Mouse (Mus musculus) neural tube, embryonic 12.5 days (tissue): ENCODE measurements at regions not wholly inside any gene's neighbourhood (a gene's known extent, or its start where the extent isn't known, plus 50 kb on each side); places are given as distances from the start of the nearest gene placed in this dataset.

Source experiments
- ATAC-seq: fragments of 200-750 bp; cut with Nextera tagmentation; 2 replicates; pipeline ENCODE4 v1.8.0; 2017; ENCODE audit warnings: low read depth, mild to moderate bottlenecking, moderate TSS enrichment, moderate library complexity; ENCODE audit not compliant: low FRiP score
- H3K27ac ChIP-seq: fragments of 300-500 bp; sonication (generic); 2 replicates; pipeline ENCODE4 v1.5.1; 2016
- H3K27me3 ChIP-seq: fragments of 300-500 bp; sonication (generic); replicated peaks from 2 replicates; pipeline ENCODE4 v1.6.1; 2016; ENCODE audit warnings: mild to moderate bottlenecking
- H3K36me3 ChIP-seq: fragments of 300-500 bp; sonication (generic); 2 replicates; pipeline ENCODE4 v1.6.1; 2016; ENCODE audit warnings: mild to moderate bottlenecking
- H3K4me1 ChIP-seq: fragments of 300-500 bp; sonication (generic); 2 replicates; pipeline ENCODE4 v1.6.1; 2016
- H3K4me2 ChIP-seq: fragments of 300-500 bp; sonication (generic); replicated peaks from 2 replicates; pipeline ENCODE4 v1.6.1; 2016; ENCODE audit warnings: mild to moderate bottlenecking
- H3K4me3 ChIP-seq: fragments of 300-500 bp; sonication (generic); 2 replicates; pipeline ENCODE4 v1.5.1; 2016
- H3K9ac ChIP-seq: fragments of 300-500 bp; sonication (generic); 2 replicates; pipeline ENCODE4 v1.6.1; 2016; ENCODE audit warnings: mild to moderate bottlenecking
- H3K9me3 ChIP-seq: fragments of 300-500 bp; sonication (generic); 2 replicates; pipeline ENCODE4 v1.6.1; 2016; ENCODE audit warnings: mild to moderate bottlenecking
- WGBS: fragments of 180-500 bp; shearing (Covaris S2); methylation state at CpG from one replicate; pipeline ENCODE4 v1.1.7; 2016; 5-methylcytosine and 5-hydroxymethylcytosine counted together

DNA sequence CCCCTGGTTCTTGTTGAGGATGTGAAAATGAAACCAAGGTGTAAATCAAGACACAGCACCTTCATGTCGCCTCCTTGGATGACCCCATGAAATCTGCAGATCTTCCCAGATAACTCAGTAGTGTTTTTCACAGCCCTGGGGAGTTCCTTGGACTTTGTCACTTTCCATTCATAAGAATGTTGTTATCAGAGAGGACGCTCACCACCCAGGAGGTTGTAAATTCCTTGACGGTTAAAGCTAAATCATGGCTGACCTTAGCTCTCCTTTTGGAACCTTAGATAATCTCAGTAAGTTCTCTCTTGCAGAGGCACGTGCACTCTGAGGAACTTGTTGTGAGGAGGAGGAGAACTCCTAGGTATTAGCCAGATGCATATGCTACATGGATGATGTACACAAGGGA is 229.8 kb upstream of the Dynlrb2 start:
- Histone ChIP-seq H3K4me1 (no peaks in the 10 kb centered on the region), H3K4me2 (no peak overlapping the region), H3K9me3 (no peaks in the 10 kb centered on the region), H3K4me3 (no peak overlapping the region), H3K9ac (no peak overlapping the region), H3K27ac (no peak overlapping the region), H3K27me3 (no peaks in the 10 kb centered on the region), H3K36me3 (no peaks in the 10 kb centered on the region)
- no peak for ATAC-seq
- 74% methylated on average over 4 of the region's 4 CpGs for WGBS

DNA sequence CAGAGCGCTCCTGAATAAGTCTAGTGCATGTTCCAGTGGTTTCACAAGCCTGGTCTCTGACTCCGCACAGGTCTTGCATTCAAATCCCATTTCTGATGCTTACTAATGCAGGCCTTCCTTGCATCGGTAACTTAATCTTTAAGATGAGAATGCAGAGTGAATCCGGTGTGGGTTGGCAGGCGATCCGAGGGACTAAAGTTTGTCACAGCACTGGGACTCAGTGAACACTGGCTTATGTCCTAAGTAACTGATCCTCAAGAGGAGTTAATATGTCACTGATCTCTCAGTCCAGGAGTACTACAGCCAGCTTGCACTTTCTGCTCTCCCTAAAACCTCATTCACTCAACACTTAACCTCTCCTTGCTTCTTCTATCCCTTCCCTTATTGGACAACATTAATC is 233.5 kb upstream of the Dynlrb2 start:
- no peak overlapping the region for H3K4me3 ChIP-seq
- 93% methylated on average over 6 of the region's 6 CpGs for WGBS
- no peaks in the 10 kb centered on the region for H3K27me3 ChIP-seq
- no peak for ATAC-seq
- no peak overlapping the region for H3K9ac ChIP-seq
- H3K4me2 ChIP-seq: no peak overlapping the region
- H3K27ac ChIP-seq: no peak overlapping the region
- no peaks in the 10 kb centered on the region for H3K36me3 ChIP-seq
- H3K9me3 ChIP-seq: no peaks in the 10 kb centered on the region
- peaks cover 3% of the 10 kb centered on the region; the same call in 1 of the 2 replicates for H3K4me1 ChIP-seq

DNA sequence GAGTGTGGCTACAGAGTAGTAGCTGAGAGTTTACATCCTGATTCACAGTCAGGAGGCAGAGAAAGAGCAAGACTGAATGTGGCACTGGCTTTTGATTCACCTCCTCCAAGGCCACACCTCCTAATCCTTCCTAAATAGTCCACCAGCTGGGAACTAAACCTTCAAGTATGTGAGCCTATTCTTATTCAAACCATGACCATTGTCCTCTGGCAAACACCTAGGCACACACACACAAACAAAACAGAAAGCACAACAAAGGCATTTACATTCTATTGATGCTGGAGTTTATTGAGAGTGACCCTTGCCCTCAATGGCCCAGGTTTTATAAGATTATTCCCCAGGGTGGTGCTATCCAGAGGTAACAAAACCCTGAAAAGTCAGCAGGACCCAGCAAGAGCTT is 235.4 kb upstream of the Dynlrb2 start:
- H3K4me1 ChIP-seq: peaks cover 3% of the 10 kb centered on the region; the same call in 1 of the 2 replicates
- no peak for ATAC-seq

DNA sequence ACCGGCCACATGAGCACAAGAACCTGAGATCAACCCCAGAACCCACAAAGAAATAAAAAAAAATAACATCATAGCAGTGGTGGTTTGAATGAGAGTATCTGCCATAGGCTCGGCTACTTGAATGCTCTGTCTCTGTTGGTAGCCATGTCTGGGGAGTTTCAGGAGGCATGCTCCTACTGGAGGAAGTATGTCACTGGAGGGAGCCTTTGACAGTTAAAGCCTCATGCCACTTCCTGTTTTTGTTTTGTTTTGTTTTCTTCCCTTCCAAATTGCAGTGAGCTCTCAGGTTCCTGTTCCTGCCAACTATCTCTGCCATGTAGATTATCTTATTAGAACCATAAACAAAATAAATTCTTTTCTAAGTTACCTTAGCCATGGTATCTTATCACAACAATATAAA is 236.1 kb upstream of the Dynlrb2 start:
- no peak for ATAC-seq
- Histone ChIP-seq H3K27ac (no peak overlapping the region), H3K4me2 (no peak overlapping the region), H3K9ac (no peak overlapping the region), H3K27me3 (no peaks in the 10 kb centered on the region), H3K9me3 (no peaks in the 10 kb centered on the region), H3K36me3 (no peaks in the 10 kb centered on the region), H3K4me3 (no peak overlapping the region), H3K4me1 (peaks cover 3% of the 10 kb centered on the region; the same call in 1 of the 2 replicates)
- 91% methylated on average over 2 of the region's 2 CpGs for WGBS

More for the DNA sequence above, 235.4 kb upstream of the Dynlrb2 start:
- no peak overlapping the region for H3K9ac ChIP-seq
- H3K4me3 ChIP-seq: no peak overlapping the region
- H3K27me3 ChIP-seq: no peaks in the 10 kb centered on the region
- H3K36me3 ChIP-seq: no peaks in the 10 kb centered on the region
- no peak overlapping the region for H3K4me2 ChIP-seq
- no peak overlapping the region for H3K27ac ChIP-seq
- H3K9me3 ChIP-seq: no peaks in the 10 kb centered on the region

DNA sequence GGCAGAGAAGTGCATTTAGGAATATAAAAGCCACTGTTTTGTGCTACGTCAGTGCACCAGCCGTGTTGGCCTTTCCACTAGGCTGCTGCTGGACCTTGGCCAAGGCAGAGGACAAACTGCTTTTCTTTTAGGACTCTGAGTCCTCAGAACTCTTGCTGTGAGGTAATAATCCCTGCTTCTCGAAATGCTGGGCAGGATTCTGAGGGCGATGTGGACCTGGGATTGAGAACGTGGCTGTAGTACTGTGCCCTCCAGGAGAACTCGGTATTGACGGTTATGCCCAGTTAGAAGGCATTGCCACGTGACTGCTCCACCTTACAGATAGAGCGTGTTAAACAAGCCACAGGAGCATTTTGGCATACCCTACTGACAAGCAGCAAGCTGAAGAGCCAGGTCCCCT is 236.6 kb upstream of the Dynlrb2 start:
- no peak for ATAC-seq
- no peaks in the 10 kb centered on the region for H3K9me3 ChIP-seq
- H3K36me3 ChIP-seq: no peaks in the 10 kb centered on the region
- WGBS: 82% methylated on average over 9 of the region's 9 CpGs
- H3K4me1 ChIP-seq: peaks cover 3% of the 10 kb centered on the region; the same call in 1 of the 2 replicates
- no peak overlapping the region for H3K27ac ChIP-seq
- H3K4me3 ChIP-seq: no peak overlapping the region
- H3K9ac ChIP-seq: no peak overlapping the region
- no peak overlapping the region for H3K4me2 ChIP-seq
- no peaks in the 10 kb centered on the region for H3K27me3 ChIP-seq

DNA sequence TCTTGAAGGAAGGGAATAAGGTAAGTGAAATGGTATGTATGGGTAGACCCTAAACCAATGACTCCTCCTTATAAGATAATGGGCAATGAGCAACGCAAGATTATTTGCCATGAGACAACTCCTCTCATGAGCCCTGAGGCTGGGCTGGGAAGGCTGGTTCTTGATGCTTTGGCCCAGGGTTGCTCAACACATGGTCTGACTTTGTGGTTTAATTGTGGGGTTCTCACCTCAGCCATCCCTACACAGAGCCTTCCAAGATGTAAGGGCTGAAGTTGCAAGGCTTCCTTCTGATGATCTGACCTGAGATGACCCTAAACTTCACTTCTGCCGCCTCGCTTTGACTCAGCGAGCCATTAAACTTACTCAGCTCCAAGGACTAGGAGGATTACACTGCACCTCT is 237.8 kb upstream of the Dynlrb2 start:
- peaks cover 3% of the 10 kb centered on the region; the same call in 1 of the 2 replicates for H3K4me1 ChIP-seq
- WGBS: 75% methylated on average over 4 of the region's 4 CpGs
- H3K9me3 ChIP-seq: no peaks in the 10 kb centered on the region
- ATAC-seq: no peak
- no peak overlapping the region for H3K27ac ChIP-seq
- no peak overlapping the region for H3K9ac ChIP-seq
- no peaks in the 10 kb centered on the region for H3K36me3 ChIP-seq
- H3K27me3 ChIP-seq: no peaks in the 10 kb centered on the region
- no peak overlapping the region for H3K4me2 ChIP-seq
- no peak overlapping the region for H3K4me3 ChIP-seq

DNA sequence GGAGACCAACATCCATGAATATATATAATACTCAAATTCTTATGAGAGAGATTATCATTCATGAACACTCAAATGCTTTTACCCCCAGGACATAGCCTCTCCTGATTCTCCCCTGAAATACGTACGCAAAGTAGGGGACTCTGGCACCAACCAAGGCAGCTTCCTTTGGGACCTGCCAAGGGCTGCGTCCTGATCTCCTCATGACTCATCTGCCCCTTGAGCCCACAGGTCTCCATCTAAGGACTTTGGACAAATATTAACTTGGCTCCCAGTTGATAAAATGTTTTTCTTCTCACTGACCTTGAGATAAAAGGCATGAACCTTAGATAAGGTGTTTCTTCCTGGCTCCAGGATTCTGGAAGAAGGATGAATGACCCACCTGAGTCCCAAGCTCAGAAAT is 239.2 kb upstream of the Dynlrb2 start:
- no peak for ATAC-seq
- Histone ChIP-seq H3K9ac (no peak overlapping the region), H3K27ac (no peak overlapping the region), H3K9me3 (no peaks in the 10 kb centered on the region), H3K4me3 (no peak overlapping the region), H3K36me3 (no peaks in the 10 kb centered on the region), H3K27me3 (no peaks in the 10 kb centered on the region), H3K4me1 (peaks cover 3% of the 10 kb centered on the region; the same call in 1 of the 2 replicates), H3K4me2 (no peak overlapping the region)
- WGBS: 97% methylated on average over 3 of the region's 3 CpGs

DNA sequence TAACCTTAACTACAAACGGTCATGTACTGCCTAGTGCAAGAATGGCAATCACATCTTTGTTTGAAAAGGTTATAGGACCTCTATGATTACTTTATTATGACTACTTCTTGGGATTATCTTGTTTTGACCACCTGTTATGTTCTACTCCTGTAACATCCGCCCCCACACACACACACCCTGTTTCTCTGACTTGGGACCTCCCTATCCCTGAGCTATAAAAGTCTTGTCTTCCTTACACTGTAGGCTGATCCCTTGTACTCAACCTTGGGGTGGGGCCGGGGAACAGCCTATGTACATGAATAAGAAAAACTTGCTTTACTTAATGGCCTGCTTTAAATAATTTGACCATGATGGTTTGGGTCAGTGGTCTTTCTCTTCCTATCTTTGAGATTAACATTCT is 240.7 kb upstream of the Dynlrb2 start:
- H3K4me1 ChIP-seq: peaks cover 3% of the 10 kb centered on the region; the same call in 1 of the 2 replicates
- no peaks in the 10 kb centered on the region for H3K27me3 ChIP-seq
- no peak overlapping the region for H3K4me2 ChIP-seq
- no peak overlapping the region for H3K4me3 ChIP-seq
- no peaks in the 10 kb centered on the region for H3K9me3 ChIP-seq
- ATAC-seq: no peak
- H3K36me3 ChIP-seq: no peaks in the 10 kb centered on the region
- H3K9ac ChIP-seq: no peak overlapping the region
- no peak overlapping the region for H3K27ac ChIP-seq
- WGBS: 91% methylated on average over 3 of the region's 3 CpGs

DNA sequence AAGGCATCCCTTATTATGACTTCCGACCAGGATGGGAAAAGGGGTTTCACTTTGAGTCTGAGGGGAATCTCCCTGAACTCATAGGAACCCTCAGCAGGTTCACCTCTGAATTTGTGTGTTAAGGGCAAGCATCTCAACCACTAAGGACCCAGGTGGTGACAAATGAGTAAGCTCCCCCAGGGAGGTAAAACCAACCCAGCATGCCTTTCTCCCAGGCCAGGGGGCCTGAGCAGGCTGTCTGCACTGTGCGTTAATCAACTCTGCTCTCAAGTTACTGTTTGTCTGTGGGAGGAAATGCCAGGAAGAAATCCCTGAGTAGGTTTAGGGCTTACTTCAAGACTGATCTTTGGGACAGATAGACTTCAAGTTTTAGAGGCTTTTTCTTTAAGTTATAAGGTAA is 243.5 kb upstream of the Dynlrb2 start:
- no peaks in the 10 kb centered on the region for H3K27me3 ChIP-seq
- no peaks in the 10 kb centered on the region for H3K9me3 ChIP-seq
- no peak overlapping the region for H3K9ac ChIP-seq
- no peaks in the 10 kb centered on the region for H3K36me3 ChIP-seq
- 57% methylated on average over 2 of the region's 2 CpGs for WGBS
- no peaks in the 10 kb centered on the region for H3K4me1 ChIP-seq
- H3K27ac ChIP-seq: no peak overlapping the region
- ATAC-seq: no peak
- H3K4me2 ChIP-seq: no peak overlapping the region
- H3K4me3 ChIP-seq: no peak overlapping the region

DNA sequence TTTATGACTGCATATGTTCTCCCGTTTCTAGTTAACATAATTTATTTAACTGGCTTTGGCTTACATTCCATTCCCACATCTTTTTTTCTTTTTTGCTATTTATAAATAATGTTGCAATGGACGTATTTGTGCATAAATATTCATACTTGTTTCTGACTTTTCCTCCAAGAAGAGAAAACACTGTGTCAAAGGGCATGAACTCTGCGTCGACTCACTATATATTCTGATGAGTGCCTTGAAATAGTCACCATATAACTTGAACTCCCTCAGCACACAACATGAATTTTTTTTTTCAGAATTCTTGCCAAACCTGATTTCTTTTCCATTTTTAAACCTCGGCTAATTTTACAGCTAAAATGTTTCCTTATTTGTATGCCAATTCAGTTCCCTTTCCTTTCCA is 249.4 kb upstream of the Dynlrb2 start:
- no peak overlapping the region for H3K9ac ChIP-seq
- no peaks in the 10 kb centered on the region for H3K27me3 ChIP-seq
- no peaks in the 10 kb centered on the region for H3K4me1 ChIP-seq
- 84% methylated on average over 5 of the region's 5 CpGs for WGBS
- H3K9me3 ChIP-seq: no peaks in the 10 kb centered on the region
- no peak overlapping the region for H3K4me2 ChIP-seq
- H3K27ac ChIP-seq: no peak overlapping the region
- no peak overlapping the region for H3K4me3 ChIP-seq
- H3K36me3 ChIP-seq: no peaks in the 10 kb centered on the region
- ATAC-seq: no peak

DNA sequence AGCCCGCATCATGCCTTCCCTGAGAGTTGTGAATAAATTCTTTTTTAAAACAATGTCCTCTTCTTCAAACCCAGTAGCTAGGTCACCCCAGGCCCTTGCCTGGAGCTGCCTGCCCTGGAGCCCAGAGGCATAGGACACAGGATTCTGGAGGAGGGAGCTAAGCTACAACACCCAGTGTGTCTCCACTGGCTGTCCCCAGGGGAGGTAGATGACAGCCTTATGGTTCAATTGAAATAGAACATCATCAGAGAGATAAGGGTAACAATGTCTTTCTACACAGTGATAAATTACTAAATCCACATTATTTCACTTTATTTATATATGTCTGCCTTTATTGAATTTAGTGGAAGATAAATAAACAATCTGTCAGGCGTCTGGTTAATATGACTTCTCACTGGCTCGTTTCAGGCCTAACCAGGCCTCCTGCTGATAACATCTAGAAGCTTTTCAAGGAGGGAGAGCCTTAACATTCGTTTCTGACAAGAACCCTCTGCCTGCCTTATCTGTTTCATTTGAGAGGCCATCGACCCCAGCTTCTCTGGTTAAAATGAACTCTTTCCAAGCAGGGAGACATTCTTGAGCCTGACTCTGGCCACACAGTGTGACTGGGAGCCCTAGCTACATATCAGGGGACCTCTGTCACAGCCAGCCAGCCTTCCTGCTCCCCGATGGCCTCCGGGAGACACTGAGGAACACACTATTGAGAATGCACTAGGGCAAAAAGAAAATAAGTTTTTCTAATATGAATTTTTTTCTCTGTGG is 252.1 kb upstream of the Dynlrb2 start:
- Histone ChIP-seq H3K27ac (no peak overlapping the region), H3K9me3 (no peaks in the 10 kb centered on the region), H3K36me3 (no peaks in the 10 kb centered on the region), H3K4me1 (no peaks in the 10 kb centered on the region), H3K9ac (no peak overlapping the region), H3K4me3 (no peak overlapping the region), H3K27me3 (no peaks in the 10 kb centered on the region), H3K4me2 (no peak overlapping the region)
- no peak for ATAC-seq
- WGBS: 68% methylated on average over 7 of the region's 7 CpGs

DNA sequence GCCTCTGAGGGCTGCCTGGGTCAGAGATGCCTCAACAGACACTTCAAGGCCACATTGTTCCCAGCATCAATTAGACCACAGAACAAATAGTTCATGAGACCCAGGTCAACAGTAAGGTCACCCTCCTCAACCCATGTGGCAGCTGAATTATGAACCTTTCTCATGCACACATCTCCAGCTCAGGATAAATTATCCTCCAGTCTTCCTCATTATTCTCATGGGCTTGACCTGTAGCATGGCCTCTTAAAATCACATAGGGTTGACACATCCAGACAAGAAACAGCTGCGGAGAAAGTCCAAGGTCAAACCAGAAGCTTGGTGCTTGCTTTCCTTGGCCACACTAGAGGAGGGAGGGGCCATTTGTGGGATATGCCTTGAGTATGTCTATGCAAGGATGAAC is 256.4 kb upstream of the Dynlrb2 start:
- Histone ChIP-seq H3K4me2 (no peak overlapping the region), H3K4me1 (peaks cover 4% of the 10 kb centered on the region; the same call in 1 of the 2 replicates), H3K9ac (no peak overlapping the region), H3K36me3 (no peaks in the 10 kb centered on the region), H3K4me3 (no peak overlapping the region), H3K27me3 (no peaks in the 10 kb centered on the region), H3K27ac (no peak overlapping the region), H3K9me3 (no peaks in the 10 kb centered on the region)
- no peak for ATAC-seq
- WGBS: 84% methylated on average over 1 of the region's 1 CpGs

DNA sequence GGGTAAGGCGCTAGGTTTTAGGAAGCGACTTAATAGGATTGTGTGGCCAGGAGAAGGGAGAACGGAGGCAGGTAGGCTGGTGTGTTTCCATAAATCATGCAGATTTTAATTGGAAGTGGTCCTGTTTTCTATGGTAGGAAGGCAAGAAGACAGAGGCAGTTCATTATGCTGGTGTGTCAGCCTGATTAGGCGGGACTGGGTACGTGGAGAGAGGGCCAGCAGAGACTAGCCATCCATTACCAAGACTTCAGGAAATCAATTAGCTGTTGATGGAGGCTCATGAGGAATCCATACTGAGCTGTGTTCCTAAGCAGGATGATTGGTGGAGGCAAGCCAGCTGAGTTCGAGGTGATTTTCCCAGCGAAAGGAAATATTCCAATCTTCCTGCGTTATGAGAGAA is 261.3 kb upstream of the Dynlrb2 start:
- 51% methylated on average over 8 of the region's 8 CpGs for WGBS
- Histone ChIP-seq H3K36me3 (no peaks in the 10 kb centered on the region), H3K27ac (no peak overlapping the region), H3K9me3 (no peaks in the 10 kb centered on the region), H3K4me3 (no peak overlapping the region), H3K27me3 (no peaks in the 10 kb centered on the region), H3K4me2 (no peak overlapping the region), H3K4me1 (peaks cover 6% of the 10 kb centered on the region; the same call in 1 of the 2 replicates), H3K9ac (no peak overlapping the region)
- ATAC-seq: peak; percentile 74; the same call in 1 of the 2 replicates
